Mouse (Mus musculus): ENCODE measurements around the gene Dnm3. TPM values are rescaled to one million over a fixed set of nuclear protein-coding genes. Genes with fewer than 3 reads are reported as not detected.

Gene Dnm3
- total and polyA plus RNA-seq, 3 experiments: not detected

DNA sequence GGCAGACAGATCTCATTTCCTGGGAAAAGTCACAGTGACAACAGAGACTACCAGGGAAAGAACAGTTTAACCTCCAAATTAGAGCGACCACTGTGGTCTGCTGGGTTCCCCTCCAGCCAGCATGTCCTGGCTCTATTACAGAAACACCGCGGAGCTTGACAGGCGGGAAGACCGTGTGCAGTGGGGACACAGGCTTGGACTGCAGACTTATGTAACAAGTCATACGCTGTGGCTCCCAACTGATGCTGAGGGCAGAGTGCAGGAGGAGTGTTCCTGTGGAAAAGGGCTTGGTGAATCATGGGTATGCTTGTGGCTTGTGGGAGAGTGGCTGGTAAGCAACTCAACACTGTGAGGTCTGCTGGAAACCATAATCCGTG lies 368.4 kb downstream of the Dnm3 start:
- no peaks in the 10 kb centered on the region for H3K79me2 ChIP-seq (ENCODE audit: control insufficient read depth, insufficient read depth, low read length, poor library complexity)
- TF ChIP-seq MXI1 (IDR thresholded peaks at IDR 0.05; ENCODE audit: low read depth, low read length) (no peak), CHD2 (IDR thresholded peaks at IDR 0.05; ENCODE audit: low read length) (no peak), ZKSCAN1 (IDR thresholded peaks at IDR 0.05; ENCODE audit: low read depth, low read length) (no peak), SIN3A (IDR thresholded peaks at IDR 0.05; ENCODE audit: low read length) (no peak)
- H3K4me3 ChIP-seq (ENCODE audit: control insufficient read depth in 1 of 2, insufficient read depth in 1 of 2, low read depth in 2 of 2, low read length in 2 of 2): no peak overlapping the region
- no peaks in the 10 kb centered on the region for H3K36me3 ChIP-seq (ENCODE audit: control insufficient read depth in 1 of 2, insufficient read depth in 2 of 2, low read length in 2 of 2)
- no peak overlapping the region for H3K9ac ChIP-seq (ENCODE audit: control insufficient read depth, low read depth, low read length, poor library complexity, severe bottlenecking)
- H3K9me3 ChIP-seq (replicated peaks; ENCODE audit: insufficient read depth, low read length): no peaks in the 10 kb centered on the region
- no peaks in the 10 kb centered on the region; a peak in 1 of 4 replicates for H3K27me3 ChIP-seq (ENCODE audit: control insufficient read depth in 1 of 2, insufficient read depth in 2 of 2, low read length in 2 of 2)
- H3K4me1 ChIP-seq (ENCODE audit: control insufficient read depth in 1 of 2, insufficient read depth in 2 of 2, low read length in 2 of 2): no peaks in the 10 kb centered on the region
- DNase-seq (ENCODE audit: low read depth, low spot score): no peak
- no peak overlapping the region for H3K27ac ChIP-seq (ENCODE audit: control insufficient read depth, low read depth, low read length)

DNA sequence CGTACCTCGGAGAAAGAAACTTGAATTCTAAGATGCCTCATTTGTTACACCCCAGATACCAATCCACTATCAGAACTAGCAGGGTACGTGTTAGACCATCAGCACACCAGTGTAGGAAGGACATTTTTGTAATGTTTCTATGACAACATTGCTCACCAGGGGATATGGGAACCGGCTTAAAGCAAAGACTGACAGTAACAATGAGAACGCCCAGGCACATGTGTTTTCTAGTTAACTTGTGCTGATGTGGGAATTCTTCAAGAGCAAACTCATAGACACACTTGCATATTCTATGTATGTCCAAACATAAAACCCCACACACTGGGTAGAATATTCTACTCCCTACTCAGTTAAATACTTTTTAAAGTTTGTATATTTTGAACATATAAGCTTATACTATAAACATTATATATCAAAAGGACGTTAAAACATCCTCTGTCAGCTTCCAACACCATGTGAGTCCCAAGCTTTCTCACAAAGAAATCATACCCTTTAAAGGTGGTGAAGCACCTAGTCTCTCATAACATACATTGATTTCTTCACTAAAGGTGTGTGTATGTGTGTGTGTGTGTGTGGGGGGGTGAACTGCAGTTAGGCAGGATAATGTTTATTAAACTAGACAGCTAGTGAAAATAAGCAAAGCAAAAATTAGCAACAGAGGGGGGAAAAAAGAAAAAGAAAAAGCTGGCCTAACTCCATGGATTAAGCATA lies 369.0 kb downstream of the Dnm3 start:
- H3K4me1 ChIP-seq (ENCODE audit: control insufficient read depth in 1 of 2, insufficient read depth in 2 of 2, low read length in 2 of 2): no peaks in the 10 kb centered on the region
- H3K27me3 ChIP-seq (ENCODE audit: control insufficient read depth in 1 of 2, insufficient read depth in 2 of 2, low read length in 2 of 2): no peaks in the 10 kb centered on the region; a peak in 1 of 4 replicates
- no peak overlapping the region for H3K9ac ChIP-seq (ENCODE audit: control insufficient read depth, low read depth, low read length, poor library complexity, severe bottlenecking)
- no peak for TF ChIP-seq NRF1 (IDR thresholded peaks at IDR 0.05; ENCODE audit: insufficient read depth, low read depth, low read length, poor library complexity, severe bottlenecking)
- TF ChIP-seq MYB (IDR thresholded peaks at IDR 0.05; ENCODE audit: low read depth, low read length): no peak
- TF ChIP-seq MEF2A (IDR thresholded peaks at IDR 0.05; ENCODE audit: extremely low read depth, insufficient replicate concordance, low read depth, low read length, poor library complexity, severe bottlenecking): no peak
- TF ChIP-seq MAZ (IDR thresholded peaks at IDR 0.05; ENCODE audit: low read depth, low read length): no peak
- no peak for TF ChIP-seq E2F4 (IDR thresholded peaks at IDR 0.05; ENCODE audit: borderline replicate concordance, low read depth, low read length)
- TF ChIP-seq POLR2A (IDR thresholded peaks at IDR 0.05; ENCODE audit: control insufficient read depth in 1 of 2, insufficient read depth in 1 of 2, low read depth in 1 of 2, low read length in 2 of 2, poor library complexity in 1 of 2): no peak
- TF ChIP-seq KAT2A (conservative IDR thresholded peaks at IDR 0.05; ENCODE audit: low read depth, low read length): no peak
- TF ChIP-seq TCF12 (IDR thresholded peaks at IDR 0.05; ENCODE audit: low read depth, low read length): no peak
- TF ChIP-seq MXI1 (IDR thresholded peaks at IDR 0.05; ENCODE audit: low read depth, low read length): no peak
- TF ChIP-seq RCOR1 (IDR thresholded peaks at IDR 0.05; ENCODE audit: low read depth, low read length): no peak
- no peak for TF ChIP-seq TBP (IDR thresholded peaks at IDR 0.05; ENCODE audit: low read depth, low read length)
- TF ChIP-seq ZKSCAN1 (IDR thresholded peaks at IDR 0.05; ENCODE audit: low read depth, low read length): no peak
- no peak for TF ChIP-seq NELFE (IDR thresholded peaks at IDR 0.05; ENCODE audit: low read depth, low read length)
- TF ChIP-seq USF2 (IDR thresholded peaks at IDR 0.05; ENCODE audit: borderline replicate concordance in 1 of 2, insufficient read depth in 1 of 2, low read depth in 1 of 2, low read length in 2 of 2): no peak
- no peak for TF ChIP-seq MAFK (IDR thresholded peaks at IDR 0.05; ENCODE audit: borderline replicate concordance, low read depth, low read length)
- no peaks in the 10 kb centered on the region for H3K36me3 ChIP-seq (ENCODE audit: control insufficient read depth in 1 of 2, insufficient read depth in 2 of 2, low read length in 2 of 2)
- no peaks in the 10 kb centered on the region for H3K79me2 ChIP-seq (ENCODE audit: control insufficient read depth, insufficient read depth, low read length, poor library complexity)
- H3K9me3 ChIP-seq (replicated peaks; ENCODE audit: insufficient read depth, low read length): no peaks in the 10 kb centered on the region
- H3K27ac ChIP-seq (ENCODE audit: control insufficient read depth, low read depth, low read length): no peak overlapping the region
- DNase-seq (ENCODE audit: low read depth, low spot score): no peak
- H3K4me3 ChIP-seq (ENCODE audit: control insufficient read depth in 1 of 2, insufficient read depth in 1 of 2, low read depth in 2 of 2, low read length in 2 of 2): no peak overlapping the region
